In the genomic region with DNA sequence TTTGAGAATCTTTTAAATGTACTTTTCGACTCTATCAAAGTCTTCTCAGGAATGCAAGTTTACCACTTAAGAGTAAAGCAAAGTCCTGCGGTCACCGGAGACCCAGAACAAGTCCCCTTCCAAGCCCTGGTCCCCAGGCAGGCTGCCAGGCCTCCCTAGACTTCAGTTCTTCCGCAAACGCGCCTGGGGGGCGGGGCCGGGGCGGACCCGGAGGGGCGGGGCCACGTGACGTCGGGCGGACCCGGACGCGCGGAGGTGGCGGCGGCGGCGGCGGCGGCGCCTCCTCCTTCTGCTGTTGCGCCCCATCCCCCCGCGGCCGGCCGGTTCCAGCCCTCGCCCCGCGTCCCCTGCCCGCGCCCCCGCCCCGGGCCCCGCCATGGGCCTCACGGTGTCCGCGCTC, we compare ENCODE assay signal across 8 mouse cellular contexts. TPM values are rescaled to one million over a fixed set of nuclear protein-coding genes. Genes with fewer than 3 reads are reported as not detected.
A peak's percentile ranks its signal among the peaks of the same experiment; 100 is the strongest.
DNase-seq lines count a peak whose midpoint lies in the region; ATAC-seq and TF ChIP-seq lines count a peak whose summit lies in the region.

Gene Arf5, plus strand, starts transcription at position 248 of the 400 bp plus-strand sequence.

- H3K4me1 ChIP-seq in cortical plate, adult 2 months (ENCODE audit: control insufficient read depth, insufficient read depth, low read length): peaks cover 13% of the 10 kb centered on the region

- peak; percentile 99 for DNase-seq in gastrocnemius, postnatal 10 days
- peak; percentile 94 for DNase-seq in induced T-regulatory cell, adult 2 months (ENCODE audit: low read depth)
- peak; percentile 60 to 89 for DNase-seq in left cerebral cortex, adult 9 months (ENCODE audit: low spot score in 2 of 2)
- peak; percentile 95 for DNase-seq in right cerebral cortex, postnatal 14 days
- DNase-seq in urinary bladder, postnatal 36 days (ENCODE audit: low spot score in 2 of 2): peak; percentile 94 to 95

- ATAC-seq in activated CD4-positive, CD25-positive, alpha-beta regulatory T cell, adult 4 months: peak; percentile 28
- ATAC-seq in megakaryocyte progenitor cell, adult 5-6 weeks (replicated peaks; ENCODE audit: poor library complexity): peak; percentile 42

- peak within 1 kb of the TSS; percentile 98 for H3K4me3 ChIP-seq in cortical plate, adult 2 months (ENCODE audit: insufficient read depth, low read length)

- peak; percentile 19; the same call in 1 of the 2 replicates for TF ChIP-seq POLR2A in cortical plate, adult 2 months (IDR thresholded peaks at IDR 0.05; ENCODE audit: extremely low read depth, insufficient read depth, low read length)

- peak within 1 kb of the TSS; percentile 89 for H3K27ac ChIP-seq in cortical plate, adult 2 months (ENCODE audit: insufficient read depth, low read length)

- TF ChIP-seq CTCF in cortical plate, adult 2 months (IDR thresholded peaks at IDR 0.05; ENCODE audit: extremely low read depth, insufficient read depth, low read length): no peak

RNA-seq across cellular contexts. Expression of gene Arf5, which starts in this region (rescaled TPM):
- 10 to 100 TPM; 57.7 to 57.8 TPM for polyA plus RNA-seq in activated CD4-positive, CD25-positive, alpha-beta regulatory T cell, adult 4 months (2017; shearing (Covaris generic))
- polyA plus RNA-seq in cortical plate, adult 2 months (2012; rRNA removed): 414 and 415 TPM in 2 replicates
- total RNA-seq in gastrocnemius, postnatal 10 days (2021): 100 to 1,000 TPM; 116 to 124 TPM
- 45.1 and 45.5 TPM in 2 replicates for total RNA-seq in megakaryocyte progenitor cell, adult 5-6 weeks (2015)
- 44.2 and 45.2 TPM in 2 replicates for total RNA-seq in megakaryocyte progenitor cell, adult 5-6 weeks (2017)

Comparison
In these comparisons a context has a peak if more than half of its experiments do, and no peak if none do; other contexts are left out.
1. Peak in every context shown above with its lines: DNase-seq, ATAC-seq, H3K4me3 ChIP-seq and H3K27ac ChIP-seq.